Mouse (Mus musculus) 3T3-L1 (cell line): ENCODE results near the gene Fosl2.
A peak's percentile ranks its signal among the peaks of the same experiment; 100 is the strongest.

Experiments used
- DNase-seq: peaks from one replicate; pipeline ENCODE4 v3.0.0-alpha.2; 2015; ENCODE audit warnings: low read depth, low spot score

The Fosl2 gene

GRCm38 (mm10) chr5:32133549-32134004 lies 2.0 kb upstream of the Fosl2 start:
- peak; percentile 89 for DNase-seq

DNA sequence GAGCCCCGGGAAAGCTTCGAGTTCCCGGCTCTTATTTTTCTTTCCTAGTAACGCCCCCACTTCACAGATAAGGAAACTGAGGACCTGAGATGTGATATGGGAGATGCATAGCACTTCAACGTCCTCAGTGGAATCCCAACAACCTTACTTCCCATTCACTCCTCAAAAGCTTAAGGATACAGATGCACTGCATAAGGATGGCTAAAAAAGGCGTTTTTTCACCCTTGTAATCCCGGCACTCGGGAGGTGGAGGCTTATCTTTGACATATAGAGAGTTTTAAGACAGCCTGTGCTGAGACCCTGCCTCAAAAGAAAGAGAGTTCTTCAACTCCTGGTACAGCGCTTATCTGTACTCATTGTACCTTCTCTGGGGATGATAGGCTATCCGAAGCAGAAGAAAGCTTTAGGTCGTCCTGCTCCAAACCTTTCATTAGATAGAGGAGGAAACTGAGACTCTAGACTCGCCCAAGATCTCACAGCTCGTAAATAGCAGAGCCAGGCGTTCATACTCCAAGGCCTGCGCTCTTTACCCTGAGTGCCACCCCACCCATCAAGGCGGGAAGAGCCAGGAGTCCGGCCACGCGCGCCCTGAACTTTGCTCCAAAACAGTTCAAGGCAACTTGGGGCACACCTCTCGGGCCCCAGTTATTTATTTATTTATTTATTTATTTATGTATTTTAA lies 1.4 kb upstream of the Fosl2 start:
- DNase-seq = peak; percentile 56

- DNase-seq = no peak
Measured at GRCm38 (mm10) chr5:32134903-32135335, 682 bp upstream of the Fosl2 start.

GRCm38 (mm10) chr5:32136301-32136863 lies 781 bp downstream of the Fosl2 start:
- peak; percentile 65 for DNase-seq

GRCm38 (mm10) chr5:32137106-32137522 lies 1.5 kb downstream of the Fosl2 start:
- peak; percentile 59 for DNase-seq

- peak; percentile 61 for DNase-seq
Measured at GRCm38 (mm10) chr5:32138446-32139195, 3.0 kb downstream of the Fosl2 start.

DNA sequence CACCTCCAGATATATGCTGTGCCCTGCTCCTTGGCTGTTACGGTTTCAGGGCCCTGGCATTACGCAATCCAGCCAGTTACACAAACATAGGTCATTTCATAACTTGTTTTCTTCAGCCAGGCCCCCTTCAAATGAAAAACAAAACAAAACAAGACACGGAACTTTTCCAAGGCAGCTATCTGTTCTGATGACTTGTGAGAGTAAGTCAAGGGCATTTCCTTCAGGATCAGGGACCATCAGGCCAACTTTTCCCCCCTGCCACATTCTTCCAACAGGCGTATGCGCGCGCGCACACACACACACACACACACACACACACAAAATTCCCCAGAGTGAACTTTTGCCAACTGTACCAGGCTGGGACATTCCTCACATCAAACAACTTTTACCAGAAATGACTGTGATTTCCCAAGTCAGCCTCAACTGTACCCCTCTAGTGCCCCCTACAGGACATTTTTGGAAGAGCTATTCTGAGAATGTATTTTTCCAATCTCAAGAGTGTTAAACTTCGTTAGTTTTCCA lies 4.0 kb downstream of the Fosl2 start:
- peak; percentile 92 for DNase-seq

- DNase-seq = no peak
Measured at GRCm38 (mm10) chr5:32141899-32142298, 6.3 kb downstream of the Fosl2 start.

DNA sequence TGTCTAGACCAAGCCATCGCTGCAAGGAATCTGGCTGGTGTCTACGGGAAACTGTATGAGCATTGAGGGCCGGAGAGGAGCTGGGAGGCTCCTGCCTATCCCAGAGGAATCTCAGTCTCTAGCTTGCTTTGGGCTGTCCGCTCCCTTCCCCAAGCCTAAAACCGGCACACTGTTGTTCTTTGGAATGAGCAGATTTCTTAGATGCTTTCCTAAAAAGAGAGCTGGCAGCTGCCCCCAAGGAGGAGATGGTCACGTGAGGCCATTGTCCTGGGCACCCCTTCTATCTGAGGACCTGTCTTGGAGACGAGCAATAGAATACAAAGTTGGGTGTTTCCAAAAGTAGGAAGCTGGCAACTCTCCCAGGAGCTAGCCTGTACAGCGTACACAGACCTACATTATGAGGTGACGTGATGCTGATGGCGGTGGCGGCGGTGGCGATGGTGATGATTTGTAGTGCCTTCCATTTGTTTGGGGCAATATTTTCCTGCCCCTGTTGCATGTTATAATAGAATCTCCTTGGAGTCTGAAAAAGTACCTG lies 7.9 kb downstream of the Fosl2 start:
- no peak for DNase-seq

GRCm38 (mm10) chr5:32146281-32146680 lies 10.7 kb downstream of the Fosl2 start:
- DNase-seq = peak; percentile 53

DNA sequence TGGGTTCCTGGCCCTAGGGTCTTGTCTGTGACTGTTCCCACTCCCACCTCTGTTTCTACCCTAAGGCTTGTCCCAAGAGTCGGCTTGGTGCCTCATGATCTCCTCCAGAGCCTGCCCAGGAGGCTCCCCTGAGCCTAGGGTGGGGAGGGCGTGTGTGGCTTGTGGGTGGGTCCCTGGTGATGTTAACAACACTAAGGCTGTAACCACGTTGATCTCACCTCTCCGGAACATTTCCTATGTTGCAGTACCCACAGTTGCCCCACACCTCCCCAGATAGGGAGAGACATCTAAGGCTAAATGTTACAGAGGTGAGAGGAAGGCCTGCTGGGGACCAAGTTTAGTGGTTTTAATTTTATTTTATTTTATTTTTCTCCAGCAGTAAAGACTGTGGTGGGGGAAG lies 13.0 kb downstream of the Fosl2 start:
- DNase-seq = no peak

DNA sequence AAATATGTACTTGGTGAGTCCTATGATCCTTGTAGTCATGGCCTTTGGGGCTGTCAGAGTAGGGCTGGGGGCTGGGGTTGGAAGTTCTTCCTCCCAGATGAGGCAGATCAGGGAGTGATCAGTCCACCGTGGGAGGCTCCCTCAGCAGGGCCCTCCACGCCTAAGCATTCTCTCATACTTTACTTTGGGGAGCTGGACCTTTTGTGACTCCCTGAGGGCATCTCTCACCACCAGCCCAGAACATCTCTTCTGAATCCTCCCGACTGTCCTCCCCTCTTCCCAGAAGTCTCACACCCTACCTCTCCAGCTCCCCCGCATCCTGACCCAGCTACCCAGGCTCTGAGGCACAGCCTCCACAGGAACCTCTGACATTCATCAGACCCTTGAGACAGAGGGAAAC lies 15.6 kb downstream of the Fosl2 start:
- DNase-seq = no peak

GRCm38 (mm10) chr5:32152725-32153417 lies 17.3 kb downstream of the Fosl2 start:
- DNase-seq = no peak

DNA sequence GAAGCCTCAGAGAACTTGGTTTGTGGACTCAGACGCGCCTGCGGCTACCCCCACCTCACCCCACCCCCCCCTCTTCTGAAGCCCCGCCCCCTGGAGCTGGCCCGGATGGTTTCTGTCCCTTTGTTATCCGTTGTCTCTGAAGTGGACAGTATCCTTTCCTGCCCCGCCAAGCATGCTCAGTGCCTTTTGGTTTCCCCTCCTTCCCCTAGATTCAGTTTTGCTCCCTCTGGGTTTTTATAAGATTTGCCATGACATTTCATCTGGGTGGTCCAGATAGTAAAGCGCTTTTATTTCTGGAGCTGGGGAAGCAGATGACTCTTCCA lies 17.8 kb downstream of the Fosl2 start:
- no peak for DNase-seq

DNA sequence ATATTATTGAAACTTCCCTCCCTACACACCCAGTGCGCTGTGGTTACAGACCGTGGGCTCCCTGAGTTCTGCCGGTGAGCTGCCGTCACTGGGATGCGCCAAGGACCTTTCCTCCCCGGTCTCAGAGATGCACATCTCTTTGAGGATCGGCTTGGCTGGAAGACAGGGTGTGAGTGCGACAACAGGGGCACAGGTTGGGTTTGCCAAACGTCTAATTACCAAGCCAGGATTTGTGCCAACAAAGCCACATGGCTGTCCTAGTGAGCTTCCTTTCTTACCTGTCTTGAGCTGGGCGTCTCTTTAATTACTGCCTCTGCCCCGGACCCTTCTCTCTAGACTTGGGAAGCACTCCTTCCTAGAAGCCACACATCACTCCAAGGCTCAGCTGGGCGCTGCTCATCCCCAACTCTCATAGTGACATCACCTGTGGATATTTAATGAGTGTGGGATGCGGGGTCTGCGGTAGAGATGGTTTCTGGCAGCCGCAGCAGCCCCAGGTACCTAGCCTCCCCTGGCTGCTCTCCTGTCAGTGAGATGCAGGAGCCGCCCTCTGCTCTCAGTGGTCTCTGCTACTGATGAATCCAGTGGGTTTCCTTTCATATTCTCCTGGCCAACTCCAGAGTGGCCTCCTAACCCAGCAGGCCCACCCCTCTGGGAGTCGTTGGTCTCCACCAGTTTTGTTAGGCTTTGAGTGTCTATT lies 18.3 kb downstream of the Fosl2 start:
- no peak for DNase-seq

DNA sequence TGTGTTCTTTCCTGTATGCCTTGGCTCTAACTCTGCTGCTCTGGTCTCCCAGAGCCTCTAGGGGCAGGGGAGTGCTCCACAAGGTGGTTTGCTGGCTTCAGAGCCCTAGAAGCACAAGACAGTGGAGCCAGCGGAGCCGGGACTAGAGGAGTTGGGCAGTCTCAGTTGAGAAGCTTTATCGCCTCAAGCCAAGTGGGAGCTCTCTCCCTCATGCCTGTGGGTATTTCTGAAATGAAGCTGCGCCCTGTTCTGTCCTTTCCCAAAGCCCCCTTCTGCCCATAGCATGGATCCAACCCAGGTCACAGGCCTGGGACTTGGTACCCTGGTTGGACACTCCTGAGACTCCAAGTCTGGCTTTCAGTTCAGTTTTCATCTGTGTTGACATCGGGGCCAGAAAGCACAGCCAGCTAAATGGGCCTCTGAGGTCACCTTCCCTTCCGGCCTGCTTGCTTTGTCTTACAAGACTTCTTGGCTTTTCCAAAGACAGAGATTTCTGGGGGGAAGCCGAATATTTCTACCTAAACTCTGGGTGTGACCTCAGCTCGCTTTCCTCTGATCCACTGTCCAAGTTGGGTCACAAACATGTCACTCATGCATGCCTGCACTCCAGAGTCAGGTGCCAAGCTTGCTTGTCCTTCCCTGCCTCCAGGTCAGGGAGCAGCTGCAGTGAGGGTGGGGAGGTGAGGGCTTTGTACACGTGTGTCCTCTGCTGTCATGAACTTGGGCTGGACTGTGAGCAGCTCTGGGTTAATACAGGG lies 19.5 kb downstream of the Fosl2 start:
- no peak for DNase-seq

- no peak for DNase-seq
Measured at GRCm38 (mm10) chr5:32155927-32156326, 20.3 kb downstream of the Fosl2 start.

GRCm38 (mm10) chr5:32163478-32164043 lies 28.0 kb downstream of the Fosl2 start:
- DNase-seq = no peak

- no peak for DNase-seq
Measured at GRCm38 (mm10) chr5:32172188-32172587, 36.6 kb downstream of the Fosl2 start.

DNA sequence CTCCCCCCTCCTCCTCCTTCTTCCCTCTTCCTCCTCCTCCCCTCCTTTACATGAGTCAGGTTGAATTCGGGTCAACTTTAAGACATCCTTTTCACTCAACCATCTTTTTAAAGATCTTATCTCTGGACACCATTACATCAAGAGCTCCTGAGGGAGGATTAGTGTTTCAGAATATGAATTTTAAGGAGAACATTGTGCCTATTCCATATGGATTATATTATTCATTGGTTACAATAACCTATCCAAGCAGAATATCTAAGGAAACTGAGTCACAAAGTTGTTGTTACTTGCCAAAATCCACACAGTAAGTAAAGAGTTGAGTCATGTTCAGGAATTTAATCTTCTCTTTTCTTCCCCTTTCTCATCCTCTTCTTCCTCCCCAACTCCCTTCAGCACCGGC lies 41.2 kb downstream of the Fosl2 start:
- DNase-seq = no peak
